Mouse (Mus musculus): ENCODE results near the gene Ankrd33.
"Not testable (repeated sequence)": the region's sequence is repeated elsewhere in the genome, so short reads cannot be mapped to it uniquely, and the experiment has no call there.

Gene Ankrd33

DNA sequence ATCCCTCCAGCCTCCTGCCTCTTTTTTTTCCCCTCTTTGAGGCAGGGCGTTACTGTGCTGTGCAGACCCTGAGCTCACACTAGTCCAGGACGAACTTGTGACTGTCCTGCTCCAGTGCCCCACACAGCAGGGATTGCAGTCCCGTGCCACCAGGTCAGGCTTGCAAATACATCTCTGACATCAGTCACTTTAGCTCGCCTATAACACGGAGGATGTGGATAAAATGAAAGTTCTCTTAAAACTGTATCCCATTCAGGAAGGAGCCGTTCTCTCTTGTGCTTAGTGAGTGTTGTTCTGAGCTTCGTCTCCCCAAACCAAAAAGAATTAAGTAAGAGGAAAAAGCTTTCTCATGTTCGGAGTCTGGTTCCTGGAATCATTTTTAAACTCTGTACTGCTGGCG is 29.1 kb upstream of the Ankrd33 start:
- DNase-seq (ENCODE audit: low read depth, low spot score) = no peak

DNA sequence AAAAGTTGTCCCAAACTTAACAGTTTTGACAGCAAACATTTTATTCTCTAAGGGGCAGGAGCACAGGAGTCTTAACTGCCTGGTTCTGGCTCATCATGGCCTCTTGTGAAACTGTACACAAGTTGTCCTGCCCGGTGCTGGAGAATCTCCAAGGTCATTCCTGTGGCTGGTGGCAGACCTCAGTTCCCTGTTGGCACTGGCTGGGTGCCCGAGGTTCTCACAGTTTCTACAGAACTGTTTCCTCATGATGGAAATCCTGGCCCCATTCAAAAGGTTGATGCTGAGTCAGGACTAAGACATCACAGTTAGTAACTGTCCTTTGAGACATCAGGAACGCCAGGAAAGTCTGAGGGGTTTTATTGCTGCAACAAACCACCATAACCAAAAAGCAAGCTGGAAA is 28.6 kb upstream of the Ankrd33 start:
- DNase-seq (ENCODE audit: low read depth, low spot score) = peak; percentile 87

GRCm38 (mm10) chr15:101088291-101088690 is 27.3 kb upstream of the Ankrd33 start:
- DNase-seq (ENCODE audit: low read depth, low spot score) = no peak

DNA sequence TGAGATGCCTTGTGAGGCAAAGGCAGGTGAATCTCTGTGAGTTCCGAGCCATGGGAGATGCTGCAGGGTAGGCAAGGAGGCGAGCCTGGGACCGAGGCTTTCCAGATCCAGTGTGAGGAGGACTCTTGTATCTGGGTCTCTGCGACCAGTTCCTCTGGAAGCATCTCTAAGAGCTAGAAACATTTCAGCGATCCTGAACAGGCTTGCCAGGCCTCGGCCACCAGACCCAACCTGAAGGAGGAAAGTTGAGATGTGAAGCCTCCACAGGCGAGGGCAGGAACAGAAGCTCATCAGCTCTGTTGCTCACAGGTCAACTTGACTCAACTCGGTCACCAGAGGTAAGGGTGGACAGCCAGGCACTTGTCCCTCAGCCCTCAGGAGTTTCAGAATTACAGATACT is 24.0 kb upstream of the Ankrd33 start:
- DNase-seq (ENCODE audit: low read depth, low spot score) = no peak

DNA sequence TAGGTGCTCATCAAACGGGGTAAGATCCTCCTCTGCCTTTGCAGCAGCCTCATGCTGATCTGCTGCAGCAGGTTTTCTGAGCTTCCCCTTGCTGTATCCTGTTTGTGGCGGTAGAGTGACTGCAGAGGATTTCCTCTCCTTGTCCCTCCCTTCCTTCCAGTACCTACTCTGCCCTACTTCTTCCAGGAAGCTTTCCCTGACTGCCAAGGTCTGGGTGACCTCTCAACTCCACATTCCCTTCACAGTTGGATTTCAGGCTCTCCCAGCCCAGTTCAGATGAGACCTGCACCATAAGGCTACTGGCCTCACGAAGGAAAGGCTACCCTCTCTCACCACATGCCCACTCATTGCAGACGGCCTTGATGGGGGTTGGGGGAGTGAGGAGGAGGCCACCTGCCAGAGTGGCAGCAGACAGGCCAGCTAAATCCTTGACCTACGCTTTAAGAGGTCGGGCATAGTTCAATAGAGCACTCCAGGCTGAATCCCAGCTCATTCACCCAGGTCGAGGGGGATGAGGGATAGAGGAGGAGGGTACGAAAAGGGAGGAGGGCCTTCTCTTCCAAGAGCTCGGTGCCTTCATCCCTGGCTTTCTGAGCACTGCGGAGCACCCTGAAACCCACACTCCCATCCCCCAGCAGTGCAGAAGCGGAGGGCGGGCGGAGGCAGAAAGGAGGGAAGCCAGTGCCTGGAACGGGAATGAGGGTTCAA is 23.3 kb upstream of the Ankrd33 start:
- no peak for DNase-seq (ENCODE audit: low read depth, low spot score)

- no peak for DNase-seq (ENCODE audit: low read depth, low spot score)
These were observed 22.5 kb upstream of the Ankrd33 start for GRCm38 (mm10) chr15:101092829-101093648.

DNA sequence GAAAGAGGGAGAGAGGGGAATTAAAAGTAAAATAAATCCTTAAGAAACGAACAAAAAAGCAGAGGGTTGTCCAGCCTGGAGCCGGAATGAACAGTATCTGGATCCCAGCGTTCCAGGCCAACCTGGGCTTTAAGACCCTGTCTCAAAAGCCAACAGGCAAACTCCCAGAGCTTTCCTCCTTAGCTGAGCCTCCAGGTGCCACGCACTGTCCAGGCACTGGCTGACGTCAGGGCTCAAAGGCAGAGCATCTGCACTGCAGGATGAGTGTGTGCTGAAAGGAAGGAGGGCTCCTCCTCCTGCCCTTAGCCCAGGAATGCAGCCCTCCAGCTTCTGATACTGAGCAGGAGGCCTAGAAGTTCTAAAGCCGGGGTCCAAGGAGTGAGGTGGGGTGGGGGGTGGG is 21.6 kb upstream of the Ankrd33 start:
- no peak for DNase-seq (ENCODE audit: low read depth, low spot score)

DNA sequence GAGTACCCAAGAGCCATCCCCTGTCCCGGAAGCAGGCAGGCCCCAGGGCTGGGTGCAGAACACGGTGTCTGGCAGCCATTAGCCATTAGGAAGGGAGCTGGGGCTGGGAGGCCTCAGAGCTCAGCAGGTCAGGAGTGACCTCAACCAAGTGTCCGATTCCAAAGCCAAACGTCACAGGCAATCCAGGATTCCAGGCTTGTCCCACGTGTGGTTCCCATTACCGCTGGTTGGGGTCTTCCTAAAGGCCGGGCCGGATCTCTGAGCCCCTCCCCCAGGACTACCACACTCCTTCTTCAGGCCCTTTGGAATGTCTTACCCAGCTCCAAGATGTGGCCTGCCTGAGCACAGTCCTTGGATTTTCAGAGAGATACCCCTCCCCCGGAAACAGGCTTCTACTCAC is 20.6 kb upstream of the Ankrd33 start:
- DNase-seq (ENCODE audit: low read depth, low spot score) = no peak

DNA sequence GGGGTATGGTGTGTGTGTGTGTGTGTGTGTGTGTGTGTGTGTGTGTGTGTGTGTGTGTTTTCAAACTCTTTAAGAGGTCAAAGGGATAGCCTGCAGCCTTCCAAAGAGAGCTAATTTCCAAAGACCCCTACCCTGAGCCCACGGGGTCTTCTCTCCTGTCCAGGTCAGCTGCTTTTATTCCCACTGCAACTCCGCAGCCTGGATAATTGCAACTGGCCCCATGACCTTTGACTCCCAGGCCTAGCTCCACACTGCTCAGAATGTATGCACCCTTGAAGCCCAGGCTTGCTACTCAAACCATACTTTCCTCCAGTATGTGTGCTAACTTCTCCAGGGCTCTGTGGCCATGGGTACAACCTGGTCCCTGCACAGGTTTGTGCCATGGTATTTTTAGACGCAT is 20.2 kb upstream of the Ankrd33 start:
- DNase-seq (ENCODE audit: low read depth, low spot score) = no peak

DNA sequence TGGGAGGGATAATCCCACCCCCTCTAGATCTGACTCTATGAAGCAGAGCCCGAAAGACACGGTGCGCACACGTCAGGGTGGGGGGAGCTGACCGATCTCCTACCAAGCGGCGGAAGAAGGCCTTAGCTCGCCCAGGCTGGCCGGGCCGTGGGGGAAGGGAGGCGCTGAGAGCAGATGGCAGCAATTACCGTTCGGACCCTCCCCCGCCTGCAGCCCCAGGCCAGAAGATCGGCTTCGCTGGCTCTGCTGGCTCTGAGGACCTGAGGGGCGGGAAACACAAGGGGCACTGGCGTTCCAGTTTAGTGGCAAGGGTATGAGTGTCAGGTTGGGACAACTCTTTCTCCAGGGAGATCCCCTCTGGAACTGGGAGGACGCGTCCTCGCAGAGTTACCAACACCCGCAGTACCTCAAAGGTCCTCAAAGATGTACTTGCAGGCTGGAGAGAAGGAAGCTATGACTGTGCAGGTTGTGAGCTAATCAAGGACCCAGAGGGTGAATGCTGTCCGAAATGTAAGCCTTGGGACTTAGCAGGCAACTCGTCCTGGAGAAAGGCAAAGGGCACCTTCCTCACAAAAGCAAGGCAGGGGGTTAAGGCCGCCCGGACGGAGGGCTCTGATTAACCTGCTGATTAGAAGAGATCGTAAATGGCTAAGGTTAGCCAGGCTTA is 17.4 kb upstream of the Ankrd33 start:
- no peak for DNase-seq (ENCODE audit: low read depth, low spot score)

DNA sequence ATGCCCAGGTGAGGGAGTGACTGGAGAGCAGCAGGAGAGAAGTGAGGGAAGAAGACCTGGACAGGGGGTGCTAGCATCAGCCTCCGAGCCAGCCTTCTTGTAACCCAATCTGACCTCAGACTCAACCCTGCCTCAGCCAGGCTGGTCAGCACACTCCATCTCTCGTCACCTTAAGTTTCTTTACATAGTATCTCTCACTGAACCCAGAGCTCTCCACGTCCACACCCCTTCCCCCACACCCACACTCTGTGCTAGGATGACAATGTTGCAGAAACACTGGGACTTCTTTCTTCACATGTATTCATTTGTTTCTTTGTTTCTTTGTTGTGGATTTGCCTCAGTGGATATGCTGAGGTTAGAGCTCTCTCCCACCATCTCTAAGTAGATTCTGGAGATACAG is 14.6 kb upstream of the Ankrd33 start:
- DNase-seq (ENCODE audit: low read depth, low spot score) = no peak

DNA sequence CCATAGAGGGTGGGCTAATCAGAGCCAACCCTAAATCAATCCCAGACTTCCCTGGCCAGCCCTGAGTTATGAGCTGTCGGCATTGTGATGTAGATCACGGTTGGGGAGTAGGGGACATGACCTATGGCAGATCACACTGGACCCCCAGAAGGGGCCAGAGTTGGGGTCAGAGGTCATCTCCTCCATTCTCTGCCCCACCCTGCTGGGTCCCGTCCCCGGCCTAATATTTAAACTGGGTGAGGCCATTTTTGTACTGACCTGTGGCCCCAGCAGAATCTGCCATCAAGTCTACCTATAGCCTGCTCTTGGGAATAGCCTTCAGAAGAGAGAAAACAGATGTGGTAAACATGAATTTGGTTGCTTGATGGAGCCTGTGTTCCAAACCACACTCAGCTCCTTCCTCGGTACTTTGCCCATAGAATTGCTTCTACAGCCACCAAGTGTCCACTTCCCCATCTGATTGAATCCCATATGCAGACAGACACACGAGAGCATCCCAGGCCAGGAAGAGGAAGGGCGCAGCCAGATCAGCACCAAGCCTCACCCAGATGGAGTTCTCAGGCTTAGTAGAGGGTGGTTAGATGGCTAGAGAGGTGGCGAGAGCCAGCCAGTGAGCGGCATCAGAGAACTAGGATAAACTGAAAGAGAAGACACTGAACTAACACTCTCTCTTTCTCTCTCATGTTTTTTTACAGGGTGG is 11.8 kb upstream of the Ankrd33 start:
- DNase-seq (ENCODE audit: low read depth, low spot score) = no peak

DNA sequence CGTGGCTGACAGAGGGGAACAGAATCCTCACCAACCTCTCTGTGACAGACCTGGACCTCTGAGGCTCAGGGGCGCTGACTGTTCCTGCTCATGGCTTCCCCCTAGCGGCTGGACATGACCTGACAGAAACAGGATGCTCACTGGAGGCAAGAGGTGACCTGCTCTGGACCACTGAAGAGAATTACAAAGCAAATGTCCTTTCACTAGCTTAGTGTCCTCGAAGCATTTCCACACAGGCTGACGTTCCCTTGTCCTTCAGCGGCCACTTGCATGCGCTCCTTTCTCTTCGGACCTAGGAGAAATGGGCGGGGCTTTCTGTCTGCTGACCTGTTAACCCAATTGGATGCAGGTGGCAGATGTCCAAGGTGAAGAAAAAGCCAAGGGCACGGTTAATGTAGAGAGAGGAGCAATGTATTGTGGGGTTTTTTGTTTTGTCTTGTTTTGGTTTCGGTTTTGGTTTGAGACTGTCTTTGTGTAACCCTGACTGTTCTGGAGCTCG is 10.0 kb upstream of the Ankrd33 start:
- DNase-seq (ENCODE audit: low read depth, low spot score) = peak; percentile 42

DNA sequence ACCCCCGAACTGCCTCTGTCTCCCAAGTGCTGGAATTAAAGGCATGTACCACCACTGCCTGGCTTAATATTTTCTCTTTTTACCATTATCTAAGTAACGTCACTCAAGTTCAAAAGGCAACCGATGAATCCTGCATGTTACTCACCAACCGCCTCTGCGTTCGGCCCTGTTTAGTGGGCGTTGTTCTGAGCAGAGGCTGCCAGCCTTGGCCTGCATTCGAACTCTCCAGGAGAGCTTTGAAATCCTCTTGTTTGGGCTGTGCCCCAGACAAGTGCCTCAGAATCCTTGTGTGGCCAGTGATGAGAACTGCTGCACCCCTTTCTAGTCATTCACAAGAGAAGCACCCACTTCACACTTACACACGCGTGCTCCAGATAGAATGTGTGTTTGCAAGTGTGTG is 9.5 kb upstream of the Ankrd33 start:
- no peak for DNase-seq (ENCODE audit: low read depth, low spot score)

- DNase-seq (ENCODE audit: low read depth, low spot score) = no peak
These were observed 7.5 kb upstream of the Ankrd33 start for GRCm38 (mm10) chr15:101107906-101108671.

DNA sequence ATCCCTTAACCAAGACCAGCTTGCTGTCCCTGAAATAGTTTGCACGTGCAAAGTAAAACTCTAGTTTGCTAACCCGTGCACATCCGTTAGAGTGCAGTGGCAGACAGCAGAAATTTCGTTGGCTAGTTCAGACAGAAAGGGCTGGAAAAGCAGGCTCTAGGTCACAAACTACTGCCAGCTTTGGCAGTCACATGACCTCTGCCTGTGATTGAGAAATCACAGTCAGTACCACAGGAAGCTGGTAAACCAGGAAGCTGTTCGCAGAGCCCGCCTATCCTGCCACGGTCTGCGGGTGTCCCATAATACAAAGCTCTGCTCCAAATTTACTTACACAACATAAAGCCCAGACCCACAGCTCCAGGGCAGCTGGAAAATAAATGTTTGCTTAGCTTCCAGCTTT is 2.4 kb upstream of the Ankrd33 start:
- peak; percentile 81 for DNase-seq (ENCODE audit: low read depth, low spot score)

DNA sequence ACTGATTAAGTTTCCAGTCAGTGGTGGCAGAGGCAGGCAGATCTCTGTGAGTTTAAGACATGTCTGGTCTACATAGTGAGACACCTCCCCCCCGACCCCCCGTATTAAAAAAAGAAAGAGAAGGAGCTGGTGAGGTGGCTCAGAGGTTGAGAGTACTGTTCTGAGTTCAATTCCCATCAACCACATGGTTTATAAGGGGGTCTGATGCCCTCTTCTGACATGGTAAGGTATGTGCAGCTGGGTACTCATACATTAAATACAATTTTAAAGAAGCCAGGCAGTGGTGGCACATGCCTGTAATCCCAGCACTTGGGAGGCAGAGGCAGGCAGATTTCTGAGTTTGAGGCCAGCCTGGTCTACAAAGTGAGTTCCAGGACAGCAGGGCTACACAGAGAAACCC is 1.8 kb upstream of the Ankrd33 start:
- DNase-seq (ENCODE audit: low read depth, low spot score) = not testable (repeated sequence)

- DNase-seq (ENCODE audit: low read depth, low spot score) = no peak
These were observed 3.0 kb downstream of the Ankrd33 start for GRCm38 (mm10) chr15:101118399-101119125.

DNA sequence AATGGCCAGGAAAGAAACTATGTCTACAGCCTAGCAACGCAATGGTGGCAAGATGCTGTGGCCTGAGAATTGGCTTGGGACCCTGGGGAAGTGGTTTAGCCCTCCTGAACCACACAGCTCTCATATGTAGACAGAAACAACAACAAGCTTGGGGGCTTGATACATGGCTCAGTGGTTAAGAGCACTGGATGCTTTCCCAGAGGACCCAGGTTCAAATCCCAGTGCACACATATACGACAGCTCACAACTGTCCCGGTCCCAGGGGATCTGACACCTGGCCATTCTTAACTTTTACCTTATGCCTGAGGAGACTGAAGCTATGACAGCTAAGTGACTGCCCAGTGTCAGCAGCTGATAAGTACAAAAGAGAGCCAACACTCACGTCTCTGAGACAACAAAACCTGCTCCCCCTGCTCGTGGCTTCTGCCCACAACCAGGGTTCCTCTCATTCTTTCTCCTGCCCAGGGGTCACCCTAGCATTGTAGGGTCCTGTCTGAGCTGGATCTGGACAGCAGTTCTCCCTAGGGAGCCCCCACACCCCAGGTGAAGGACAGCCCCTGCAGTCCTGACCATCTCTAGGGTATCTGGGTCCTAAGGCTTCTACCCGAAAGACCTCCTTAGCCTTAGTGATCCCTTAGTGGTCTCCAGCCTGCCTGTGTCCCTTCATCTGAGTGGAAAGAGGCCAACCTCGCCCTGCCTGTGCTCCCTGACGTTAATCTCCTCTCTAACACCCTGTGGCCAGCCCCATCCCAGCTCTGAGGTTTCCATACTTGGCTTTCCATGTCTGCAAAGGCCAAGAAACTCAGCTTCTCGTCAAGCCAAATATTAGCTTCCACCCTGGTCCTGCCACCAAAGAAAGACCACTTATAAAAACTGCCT is 6.1 kb downstream of the Ankrd33 start:
- no peak for DNase-seq (ENCODE audit: low read depth, low spot score)

- DNase-seq (ENCODE audit: low read depth, low spot score) = no peak
These were observed 6.7 kb downstream of the Ankrd33 start for GRCm38 (mm10) chr15:101122290-101122589.
